Mouse (Mus musculus) limb, embryonic 10.5 days (tissue): Measurements from ENCODE around the gene Rabgef1. TPM values are rescaled to one million over a fixed set of nuclear protein-coding genes. Genes with fewer than 3 reads are reported as not detected.
"Not testable (repeated sequence)": the region's sequence is repeated elsewhere in the genome, so short reads cannot be mapped to it uniquely, and the experiment has no call there.

ENCODE experiments used
- DNase-seq: peaks from one replicate; pipeline ENCODE4 v3.0.0-alpha.2; 2017; ENCODE audit warnings: low spot score
- H3K27ac ChIP-seq: fragments of 300-500 bp; sonication (generic); 2 replicates; pipeline ENCODE4 v1.5.1; 2016; ENCODE audit warnings: mild to moderate bottlenecking
- H3K27me3 ChIP-seq: fragments of 300-500 bp; sonication (generic); 2 replicates; pipeline ENCODE4 v1.6.1; 2016; ENCODE audit warnings: low read depth, mild to moderate bottlenecking; ENCODE audit not compliant: poor library complexity, severe bottlenecking
- H3K36me3 ChIP-seq: fragments of 300-500 bp; sonication (generic); 2 replicates; pipeline ENCODE4 v1.6.1; 2016; ENCODE audit warnings: mild to moderate bottlenecking, moderate library complexity
- H3K4me1 ChIP-seq: fragments of 300-500 bp; sonication (generic); 2 replicates; pipeline ENCODE4 v1.6.1; 2016
- H3K4me3 ChIP-seq: fragments of 300-500 bp; sonication (generic); 2 replicates; pipeline ENCODE4 v1.5.1; 2016; ENCODE audit warnings: mild to moderate bottlenecking, moderate library complexity
- H3K9me3 ChIP-seq: fragments of 300-500 bp; sonication (generic); replicated peaks from 2 replicates; pipeline ENCODE4 v1.6.1; 2016; ENCODE audit warnings: mild to moderate bottlenecking
- WGBS: fragments of 180-500 bp; shearing (Covaris S2); methylation state at CpG from one replicate; pipeline ENCODE4 v1.1.7; 2016; 5-methylcytosine and 5-hydroxymethylcytosine counted together
- polyA plus RNA-seq: library from polyadenylated mRNA; unstranded; fragments of >200 nt; fragmentation: Nextera tagmentation; extraction: Ambion mirVana; gene quantifications from 2 replicates; pipeline ENCODE4 v1.2.1, GENCODE M21; 2016

The Rabgef1 gene
- polyA plus RNA-seq, 1 experiment from 2014 or later, result 21.7 TPM

GRCm38 (mm10) chr5:130228120-130228519 lies 56.5 kb downstream of the Rabgef1 start:
- no peak overlapping the region for H3K27ac ChIP-seq
- 93% methylated on average over 4 of the region's 4 CpGs for WGBS
- H3K9me3 ChIP-seq, result no peaks in the 10 kb centered on the region
- H3K27me3 ChIP-seq, result no peaks in the 10 kb centered on the region
- H3K36me3 ChIP-seq, result peaks cover 64% of the 10 kb centered on the region
- no peak for DNase-seq
- peaks cover 9% of the 10 kb centered on the region for H3K4me1 ChIP-seq
- H3K4me3 ChIP-seq, result no peak overlapping the region

DNA sequence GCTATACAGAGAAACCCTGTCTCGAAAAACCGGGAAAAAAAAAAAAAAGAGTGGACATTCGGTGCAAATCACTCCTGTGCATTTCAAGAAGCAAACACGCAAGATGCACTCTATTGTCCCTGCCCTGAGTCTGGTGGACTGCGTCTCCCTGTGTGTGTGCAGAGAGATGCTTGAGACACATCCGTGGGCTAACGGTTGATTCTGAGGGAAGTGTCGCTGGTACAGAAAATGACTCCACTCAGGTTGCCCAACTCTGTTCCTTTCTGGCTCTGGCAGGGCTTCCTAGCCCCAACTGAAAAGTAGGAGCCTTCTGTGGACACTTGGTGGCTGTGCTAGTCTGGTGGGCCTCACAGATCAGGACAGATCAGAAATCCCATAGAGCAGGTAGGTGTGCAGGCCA lies 64.7 kb downstream of the Rabgef1 start:
- DNase-seq, result no peak
- no peaks in the 10 kb centered on the region for H3K27me3 ChIP-seq
- H3K4me1 ChIP-seq, result no peaks in the 10 kb centered on the region
- peaks cover 100% of the 10 kb centered on the region for H3K36me3 ChIP-seq
- no peaks in the 10 kb centered on the region for H3K9me3 ChIP-seq
- 95% methylated on average over 8 of the region's 8 CpGs for WGBS
- H3K4me3 ChIP-seq, result no peak overlapping the region
- no peak overlapping the region for H3K27ac ChIP-seq

GRCm38 (mm10) chr5:130239236-130239635 lies 67.6 kb downstream of the Rabgef1 start:
- Histone ChIP-seq H3K27ac (no peak overlapping the region), H3K36me3 (peaks cover 100% of the 10 kb centered on the region), H3K27me3 (no peaks in the 10 kb centered on the region), H3K9me3 (no peaks in the 10 kb centered on the region), H3K4me1 (no peaks in the 10 kb centered on the region), H3K4me3 (no peak overlapping the region)
- DNase-seq, result no peak
- 91% methylated on average over 7 of the region's 7 CpGs for WGBS

DNA sequence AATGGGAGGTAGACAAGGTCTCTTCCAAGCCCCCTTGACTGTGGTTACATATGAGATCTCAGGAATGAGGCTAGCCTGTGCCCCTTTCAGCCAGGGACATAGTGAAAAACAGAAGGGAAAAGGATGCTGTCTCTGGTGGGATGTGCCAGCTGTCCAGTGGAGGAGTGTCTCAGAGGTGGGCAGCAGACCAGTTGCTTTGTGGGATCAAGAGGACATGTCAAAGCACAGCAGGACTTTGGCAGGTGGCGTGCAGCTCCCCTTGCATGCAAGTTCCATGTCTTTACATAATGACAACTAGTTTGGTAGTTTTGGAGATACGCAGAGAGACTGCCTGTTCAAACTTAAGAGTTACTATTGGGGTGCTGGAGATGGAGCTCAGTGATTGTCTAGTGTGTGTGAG lies 68.3 kb downstream of the Rabgef1 start:
- no peak for DNase-seq
- Histone ChIP-seq H3K4me1 (no peaks in the 10 kb centered on the region), H3K9me3 (no peaks in the 10 kb centered on the region), H3K4me3 (no peak overlapping the region), H3K27ac (no peak overlapping the region), H3K27me3 (no peaks in the 10 kb centered on the region), H3K36me3 (peaks cover 100% of the 10 kb centered on the region)
- WGBS, result 94% methylated on average over 2 of the region's 2 CpGs

- Histone ChIP-seq H3K4me3 (no peak overlapping the region), H3K4me1 (no peaks in the 10 kb centered on the region), H3K36me3 (peaks cover 100% of the 10 kb centered on the region), H3K9me3 (no peaks in the 10 kb centered on the region), H3K27ac (no peak overlapping the region), H3K27me3 (no peaks in the 10 kb centered on the region)
- 92% methylated on average over 12 of the region's 12 CpGs for WGBS
- DNase-seq, result no peak
Measured at GRCm38 (mm10) chr5:130241426-130241825, 69.8 kb downstream of the Rabgef1 start.

GRCm38 (mm10) chr5:130247823-130248222 lies 76.2 kb downstream of the Rabgef1 start:
- 91% methylated on average over 5 of the region's 5 CpGs for WGBS
- H3K9me3 ChIP-seq, result no peaks in the 10 kb centered on the region
- H3K27ac ChIP-seq, result no peak overlapping the region
- no peak overlapping the region for H3K4me3 ChIP-seq
- DNase-seq, result no peak
- H3K36me3 ChIP-seq, result peaks cover 99% of the 10 kb centered on the region
- no peaks in the 10 kb centered on the region for H3K27me3 ChIP-seq
- no peaks in the 10 kb centered on the region for H3K4me1 ChIP-seq

- peak overlapping the region; percentile 86 for H3K27ac ChIP-seq
- peaks cover 51% of the 10 kb centered on the region for H3K36me3 ChIP-seq
- H3K4me1 ChIP-seq, result peaks cover 23% of the 10 kb centered on the region
- 23% methylated on average over 19 of the region's 19 CpGs for WGBS
- H3K9me3 ChIP-seq, result no peaks in the 10 kb centered on the region
- no peaks in the 10 kb centered on the region for H3K27me3 ChIP-seq
- no peak for DNase-seq
- peak overlapping the region; percentile 70 for H3K4me3 ChIP-seq
Measured at GRCm38 (mm10) chr5:130254164-130255016, 82.8 kb downstream of the Rabgef1 start.

DNA sequence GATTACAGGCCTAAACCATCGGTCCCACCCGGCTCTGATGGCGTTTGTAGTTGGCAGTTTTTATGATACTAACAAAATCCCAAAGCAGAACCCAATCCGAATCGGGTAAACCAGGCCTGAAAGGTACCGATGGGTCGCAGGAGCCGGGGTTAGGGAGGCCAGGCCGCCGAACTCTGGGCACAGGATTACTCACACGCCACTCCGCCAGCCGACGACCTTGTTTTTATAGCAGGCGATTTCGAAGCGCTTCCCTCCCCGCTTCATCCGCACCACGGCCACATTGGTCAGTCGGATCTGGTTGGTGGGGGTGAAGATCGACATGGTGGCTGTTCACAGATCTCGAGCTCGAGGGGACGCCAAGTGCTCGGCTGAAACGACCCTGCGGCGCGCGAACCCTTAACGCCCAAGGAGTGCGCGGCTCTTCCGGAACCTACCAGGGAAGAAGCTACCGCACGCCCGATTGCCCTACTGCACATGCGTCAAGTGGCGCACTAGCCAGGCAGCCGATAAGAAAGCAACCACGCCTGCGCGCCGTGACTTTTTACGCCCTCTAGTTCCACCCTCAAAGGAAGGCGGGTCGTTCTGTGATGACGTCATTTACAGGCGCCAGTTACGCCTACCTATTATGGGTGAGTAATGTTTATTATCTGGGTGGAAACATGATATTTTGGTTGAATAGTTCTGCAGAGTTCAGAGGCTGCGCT lies 83.6 kb downstream of the Rabgef1 start, which contains the start of the genes Sbds and Tyw1:
Sbds (minus strand) TSS at position 514 of the 704 bp plus-strand sequence.
Tyw1 (plus strand) TSS at position 603 of the 704 bp plus-strand sequence.
- no peaks in the 10 kb centered on the region for H3K27me3 ChIP-seq
- peak within 1 kb of the TSS; percentile 86 for H3K27ac ChIP-seq
- H3K36me3 ChIP-seq, result peaks cover 50% of the 10 kb centered on the region
- under 1% methylated on average over 52 of the region's 52 CpGs for WGBS
- no peaks in the 10 kb centered on the region for H3K9me3 ChIP-seq
- DNase-seq, result peak; percentile 96
- peaks cover 23% of the 10 kb centered on the region for H3K4me1 ChIP-seq
- peak within 1 kb of the TSS; percentile 70 for H3K4me3 ChIP-seq

GRCm38 (mm10) chr5:130255799-130256525 lies 84.4 kb downstream of the Rabgef1 start:
- not testable (repeated sequence) for H3K27me3 ChIP-seq, H3K9me3 ChIP-seq, DNase-seq
- WGBS, result 33% methylated on average over 20 of the region's 20 CpGs
- Histone ChIP-seq H3K27ac (peak overlapping the region; percentile 82), H3K36me3 (peaks cover 43% of the 10 kb centered on the region), H3K4me1 (peaks cover 23% of the 10 kb centered on the region), H3K4me3 (peak overlapping the region; percentile 70)

- Histone ChIP-seq H3K4me1 (peaks cover 23% of the 10 kb centered on the region), H3K9me3 (no peaks in the 10 kb centered on the region), H3K4me3 (peak overlapping the region; percentile 70), H3K27ac (peak overlapping the region; percentile 88), H3K36me3 (peaks cover 40% of the 10 kb centered on the region), H3K27me3 (no peaks in the 10 kb centered on the region)
- peak; percentile 88 for DNase-seq
- WGBS, result under 1% methylated on average over 25 of the region's 25 CpGs
Measured at GRCm38 (mm10) chr5:130256678-130257271, 85.2 kb downstream of the Rabgef1 start.

DNA sequence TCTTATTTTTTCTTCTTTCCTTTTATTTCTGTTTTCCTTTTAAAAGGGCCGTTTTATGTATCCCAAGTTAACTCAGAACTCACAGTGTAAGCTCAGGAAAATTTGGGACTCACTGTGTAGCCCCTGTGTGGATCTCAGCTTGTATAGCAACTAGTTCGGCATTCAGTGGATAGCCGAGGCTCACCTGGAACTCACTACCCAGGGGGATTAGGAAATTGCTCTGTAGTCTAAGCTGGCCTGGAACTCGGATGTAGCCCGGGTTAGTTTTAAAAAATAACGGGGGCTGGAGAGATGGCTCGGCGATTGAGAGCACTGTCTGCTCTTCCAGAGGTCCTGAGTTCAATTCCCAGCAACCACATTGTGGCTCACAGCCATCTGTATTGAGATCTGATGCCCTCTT lies 85.7 kb downstream of the Rabgef1 start:
- WGBS, result 12% methylated on average over 8 of the region's 8 CpGs

DNA sequence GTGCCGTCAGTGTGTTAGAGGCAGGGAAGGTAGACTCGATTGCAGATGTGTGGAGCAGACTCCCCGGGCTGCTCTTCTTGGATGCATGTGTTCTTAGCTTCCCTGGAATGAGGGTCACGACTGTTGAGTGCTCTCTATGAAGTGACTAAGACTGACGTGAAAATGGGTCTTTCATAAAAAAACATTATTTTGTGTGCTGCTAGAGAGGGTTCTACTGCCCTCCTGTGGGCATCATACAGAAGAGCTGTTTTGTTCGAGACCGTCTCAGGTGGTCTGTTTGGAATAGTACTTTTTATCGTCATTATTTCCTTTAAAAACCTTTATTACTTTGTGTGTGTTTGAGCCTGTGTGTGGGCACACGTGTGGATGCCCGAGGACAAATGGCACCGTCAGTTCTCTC lies 91.9 kb downstream of the Rabgef1 start:
- H3K27me3 ChIP-seq, result no peaks in the 10 kb centered on the region
- WGBS, result 85% methylated on average over 11 of the region's 11 CpGs
- no peak overlapping the region for H3K4me3 ChIP-seq
- no peak overlapping the region for H3K27ac ChIP-seq
- no peaks in the 10 kb centered on the region for H3K4me1 ChIP-seq
- H3K36me3 ChIP-seq, result peaks cover 81% of the 10 kb centered on the region
- H3K9me3 ChIP-seq, result no peaks in the 10 kb centered on the region
- DNase-seq, result no peak

More for the DNA sequence above, 85.7 kb downstream of the Rabgef1 start:
- Histone ChIP-seq H3K27me3 (no peaks in the 10 kb centered on the region), H3K4me1 (peaks cover 23% of the 10 kb centered on the region), H3K27ac (peak overlapping the region; percentile 88), H3K4me3 (peak overlapping the region; percentile 70), H3K36me3 (peaks cover 37% of the 10 kb centered on the region), H3K9me3 (no peaks in the 10 kb centered on the region)
- no peak for DNase-seq
